Mouse (Mus musculus): ENCODE data around the gene Dctn3. TPM values are rescaled to one million over a fixed set of nuclear protein-coding genes. Genes with fewer than 3 reads are reported as not detected.

Gene Dctn3
- polyA plus RNA-seq, 1 experiment from 2014 or later = 330 TPM

Other genes with a start within 250 kb of the Dctn3 start
- gene AI464131, start 220.1 kb downstream of the Dctn3 start, polyA plus RNA-seq (2014; fragmentation: Nextera tagmentation; extraction: Ambion mirVana) = 2.4 and 2.6 TPM in 2 replicates
- gene 1110017D15Rik, start 205.8 kb downstream of the Dctn3 start, polyA plus RNA-seq (2014; fragmentation: Nextera tagmentation; extraction: Ambion mirVana) = 10.5 and 11.1 TPM in 2 replicates
- 10.4 and 11.3 TPM in 2 replicates for gene Fam219a, start 153.6 kb downstream of the Dctn3 start, polyA plus RNA-seq (2014; fragmentation: Nextera tagmentation; extraction: Ambion mirVana)
- 1.4 and 1.6 TPM in 2 replicates for gene Dnaic1, start 153.4 kb downstream of the Dctn3 start, polyA plus RNA-seq (2014; fragmentation: Nextera tagmentation; extraction: Ambion mirVana)
- 64.7 and 73.9 TPM in 2 replicates for gene Enho, start 82.8 kb downstream of the Dctn3 start, polyA plus RNA-seq (2014; fragmentation: Nextera tagmentation; extraction: Ambion mirVana)
- gene Cntfr, start 26.1 kb downstream of the Dctn3 start, polyA plus RNA-seq (2014; fragmentation: Nextera tagmentation; extraction: Ambion mirVana) = 12.6 and 12.7 TPM in 2 replicates
- 23.9 and 24.3 TPM in 2 replicates for gene Il11ra1, start 23.2 kb downstream of the Dctn3 start, polyA plus RNA-seq (2014; fragmentation: Nextera tagmentation; extraction: Ambion mirVana)
- gene Rpp25l, start 9.6 kb downstream of the Dctn3 start, polyA plus RNA-seq (2014; fragmentation: Nextera tagmentation; extraction: Ambion mirVana) = 72.2 and 83.3 TPM in 2 replicates
- 0.12 and 0.15 TPM in 2 replicates for gene Arid3c, start 8.0 kb upstream of the Dctn3 start, polyA plus RNA-seq (2014; fragmentation: Nextera tagmentation; extraction: Ambion mirVana)
- 23.4 and 25.2 TPM in 2 replicates for gene Galt, start 32.1 kb upstream of the Dctn3 start, polyA plus RNA-seq (2014; fragmentation: Nextera tagmentation; extraction: Ambion mirVana)
- 49.8 and 54.2 TPM in 2 replicates for gene Sigmar1, start 33.0 kb upstream of the Dctn3 start, polyA plus RNA-seq (2014; fragmentation: Nextera tagmentation; extraction: Ambion mirVana)
- 195 and 200 TPM in 2 replicates for gene Ccl27a, start 51.1 kb upstream of the Dctn3 start, polyA plus RNA-seq (2014; fragmentation: Nextera tagmentation; extraction: Ambion mirVana)
- gene Gm21541, start 180.4 kb upstream of the Dctn3 start, polyA plus RNA-seq (2014; fragmentation: Nextera tagmentation; extraction: Ambion mirVana) = not detected in 2 replicates
- 4.6 and 4.9 TPM in 2 replicates for gene Gm20878, start 218.4 kb upstream of the Dctn3 start, polyA plus RNA-seq (2014; fragmentation: Nextera tagmentation; extraction: Ambion mirVana)
- 0.74 and 0.93 TPM in 2 replicates for gene Fam205a4, start 242.9 kb upstream of the Dctn3 start, polyA plus RNA-seq (2014; fragmentation: Nextera tagmentation; extraction: Ambion mirVana)

Data from forebrain, embryonic 14.5 days (tissue).